28 mouse cellular contexts compared by ENCODE assay signal in genomic region chr17:91425120-91425519, GRCm38 (mm10).
DNase-seq lines count a peak whose midpoint lies in the region; ATAC-seq and TF ChIP-seq lines count a peak whose summit lies in the region.
"Had no signal": no experiment of that assay in that cellular context is flagged by ENCODE, and none has a peak within 500 bp of the region (broad histone marks: within the 10 kb centered on the region; RNA-seq: fewer than 3 reads in every experiment).

No protein-coding gene starts in this region.

- peak; percentile 57 to 68 for DNase-seq in frontal cortex, adult 2 months (ENCODE audit: extremely low spot score in 1 of 2, low spot score in 1 of 2)
- DNase-seq in frontal cortex, postnatal 10 days (ENCODE audit: low spot score in 2 of 2), result no peak
- DNase-seq in left cerebral cortex, adult 9 months (ENCODE audit: low spot score in 2 of 2), result peak; percentile 19 to 25
- no peak for DNase-seq in left cerebral cortex, postnatal 4 days
- DNase-seq in brain, embryonic 14.5 days (ENCODE audit: low read depth), result peak; percentile 22
- peak; percentile 34 to 54 for DNase-seq in left cerebral cortex, postnatal 14 days (ENCODE audit: low spot score in 2 of 2)
- no peak for DNase-seq in limb, embryonic 10.5 days (ENCODE audit: low spot score)
- DNase-seq: adrenal gland, adult 8-10 months; B cell, adult 2 months; cerebellum, adult 11 months; cerebellum, adult 9-10 months; cerebellum, postnatal 36 days; gastrocnemius, postnatal 14 days; heart, postnatal 14 days; kidney, adult 18-20 months; kidney, postnatal 4 days; liver, postnatal 0 days; lung, postnatal 4 days; thymus, postnatal 14 days had no signal

- H3K36me3 ChIP-seq in limb, embryonic 10.5 days, result no peaks in the 10 kb centered on the region
- H3K36me3 ChIP-seq: hindbrain, embryonic 10.5 days; hindbrain, embryonic 15.5 days; kidney, embryonic 15.5 days; liver, embryonic 12.5 days; midbrain, embryonic 13.5 days; neural tube, embryonic 13.5 days; stomach, embryonic 15.5 days had no signal

- no peak for TF ChIP-seq CTCF in brain, embryonic 14.5 days (IDR thresholded peaks at IDR 0.05; ENCODE audit: borderline replicate concordance, extremely low read depth, insufficient read depth, insufficient read length)

- intact Hi-C loops in left cerebral cortex, postnatal 4 days (cut with DNase I), result no loop called here
- intact Hi-C loops in left cerebral cortex, postnatal 14 days (cut with DNase I), result no loop called here

- no peak overlapping the region for H3K4me3 ChIP-seq in limb, embryonic 10.5 days
- H3K4me3 ChIP-seq: hindbrain, embryonic 10.5 days; hindbrain, embryonic 15.5 days; kidney, embryonic 15.5 days; liver, embryonic 12.5 days; megakaryocyte, embryonic 14.5 days; midbrain, embryonic 13.5 days; neural tube, embryonic 13.5 days; stomach, embryonic 15.5 days had no signal

- no peaks in the 10 kb centered on the region for H3K9me3 ChIP-seq in limb, embryonic 10.5 days (replicated peaks)
- H3K9me3 ChIP-seq: hindbrain, embryonic 10.5 days; hindbrain, embryonic 15.5 days; kidney, embryonic 15.5 days; liver, embryonic 12.5 days; megakaryocyte, embryonic 14.5 days; midbrain, embryonic 13.5 days; neural tube, embryonic 13.5 days; stomach, embryonic 15.5 days had no signal

- ATAC-seq in activated CD4-positive, CD25-positive, alpha-beta regulatory T cell, adult 4 months, result no peak
- ATAC-seq: liver, embryonic 12.5 days; liver, postnatal 0 days; midbrain, embryonic 13.5 days had no signal

- no peaks in the 10 kb centered on the region for H3K27me3 ChIP-seq in limb, embryonic 10.5 days (ENCODE audit: low read depth, poor library complexity, severe bottlenecking)
- H3K27me3 ChIP-seq: hindbrain, embryonic 15.5 days; kidney, embryonic 15.5 days; liver, embryonic 12.5 days; megakaryocyte, embryonic 14.5 days; midbrain, embryonic 13.5 days; neural tube, embryonic 13.5 days; stomach, embryonic 15.5 days had no signal

- H3K27ac ChIP-seq in limb, embryonic 10.5 days, result no peak overlapping the region
- H3K27ac ChIP-seq: hindbrain, embryonic 10.5 days; hindbrain, embryonic 15.5 days; kidney, embryonic 15.5 days; liver, embryonic 12.5 days; midbrain, embryonic 13.5 days; neural tube, embryonic 13.5 days; stomach, embryonic 15.5 days had no signal

- TF ChIP-seq POLR2A in brain, embryonic 14.5 days (IDR thresholded peaks at IDR 0.05; ENCODE audit: borderline replicate concordance, extremely low read depth, insufficient read depth, insufficient read length, poor library complexity, severe bottlenecking), result no peak

- 89% methylated on average over 1 of the region's 1 CpGs for WGBS in limb, embryonic 10.5 days

- H3K4me1 ChIP-seq in limb, embryonic 10.5 days, result no peaks in the 10 kb centered on the region
- H3K4me1 ChIP-seq: hindbrain, embryonic 10.5 days; hindbrain, embryonic 15.5 days; kidney, embryonic 15.5 days; liver, embryonic 12.5 days; midbrain, embryonic 13.5 days; neural tube, embryonic 13.5 days; stomach, embryonic 15.5 days had no signal

Comparison
In these comparisons a context has a peak if more than half of its experiments do, and no peak if none do; other contexts are left out.
1. DNase-seq: peak in frontal cortex, adult 2 months (2 of 2), left cerebral cortex, adult 9 months (2 of 2), brain, embryonic 14.5 days (single experiment) and left cerebral cortex, postnatal 14 days (2 of 2); none in frontal cortex, postnatal 10 days (0 of 2), left cerebral cortex, postnatal 4 days (single experiment) and limb, embryonic 10.5 days (single experiment).